10 mouse cellular contexts compared by ENCODE assay signal in genomic region chr3:57470981-57471601, GRCm38 (mm10). TPM values are rescaled to one million over a fixed set of nuclear protein-coding genes. Genes with fewer than 3 reads are reported as not detected.
DNase-seq lines count a peak whose midpoint lies in the region; ATAC-seq lines count a peak whose summit lies in the region.
"Had no signal": no experiment of that assay in that cellular context is flagged by ENCODE, and none has a peak within 500 bp of the region (broad histone marks: within the 10 kb centered on the region; RNA-seq: fewer than 3 reads in every experiment).

No protein-coding gene starts in this region.

- no peaks in the 10 kb centered on the region for H3K36me3 ChIP-seq in heart, embryonic 12.5 days
- no peaks in the 10 kb centered on the region; the same call in 1 of the 2 replicates for H3K36me3 ChIP-seq in kidney, embryonic 15.5 days

- WGBS in heart, embryonic 12.5 days = 11% methylated on average over 15 of the region's 15 CpGs
- WGBS in kidney, embryonic 15.5 days = 10% methylated on average over 15 of the region's 15 CpGs

- DNase-seq in heart, adult 11 months = peak; percentile 94
- no peak for DNase-seq in heart, postnatal 25 days (ENCODE audit: low spot score)
- DNase-seq in embryo, embryonic 9.5 days (ENCODE audit: extremely low spot score) = peak; percentile 73
- DNase-seq in lung, adult 18-20 months = peak; percentile 57 to 59
- DNase-seq in ovary, postnatal 14 days (ENCODE audit: low spot score) = peak; percentile 41

- no peaks in the 10 kb centered on the region for H3K9me3 ChIP-seq in heart, embryonic 12.5 days (replicated peaks)
- H3K9me3 ChIP-seq in kidney, embryonic 15.5 days (replicated peaks) = no peaks in the 10 kb centered on the region

- ATAC-seq in heart, embryonic 12.5 days (ENCODE audit: insufficient number of reproducible peaks, low FRiP score) = no peak; the same call in 1 of the 2 replicates
- peak; percentile 49 for ATAC-seq in kidney, embryonic 15.5 days (replicated peaks; ENCODE audit: low FRiP score)
- ATAC-seq in granulocyte monocyte progenitor cell, adult 5-6 weeks (replicated peaks; ENCODE audit: poor library complexity, severe bottlenecking) = no peak

- H3K4me1 ChIP-seq in heart, embryonic 12.5 days (replicated peaks) = peaks cover 40% of the 10 kb centered on the region
- peaks cover 35% of the 10 kb centered on the region for H3K4me1 ChIP-seq in kidney, embryonic 15.5 days

- H3K27me3 ChIP-seq in heart, embryonic 12.5 days (replicated peaks) = no peaks in the 10 kb centered on the region
- no peaks in the 10 kb centered on the region for H3K27me3 ChIP-seq in kidney, embryonic 15.5 days
- H3K27me3 ChIP-seq: CH12.LX had no signal

- peak overlapping the region; percentile 58 for H3K9ac ChIP-seq in heart, embryonic 12.5 days
- H3K9ac ChIP-seq in kidney, embryonic 15.5 days = no peak overlapping the region

- H3K4me3 ChIP-seq in heart, embryonic 12.5 days = peak overlapping the region; percentile 15
- peak overlapping the region; percentile 17; the same call in 1 of the 2 replicates for H3K4me3 ChIP-seq in kidney, embryonic 15.5 days (replicated peaks)

- intact Hi-C loops in heart, postnatal 25 days (cut with DNase I) = loop anchor here (1.0 to 2.0 kb wide), 3 partner anchors 44 to 144 kb away; partner anchors contain the start of gene Wwtr1

- peak overlapping the region; percentile 65 for H3K4me2 ChIP-seq in heart, embryonic 12.5 days
- peak overlapping the region; percentile 50 for H3K4me2 ChIP-seq in kidney, embryonic 15.5 days

- peak overlapping the region; percentile 82 for H3K27ac ChIP-seq in heart, embryonic 12.5 days (ENCODE audit: poor library complexity, severe bottlenecking)
- H3K27ac ChIP-seq in kidney, embryonic 15.5 days = peak overlapping the region; percentile 88

RNA-seq across cellular contexts. Expression of gene Tm4sf4, which starts 46.0 kb away (rescaled TPM):
- under 1 TPM in 1 of 2 experiments, not detected in 1; 0.28 TPM for total RNA-seq in heart, postnatal 25 days (2021)
- 0.52 TPM in 1 of 2 replicates, not detected in the other for polyA plus RNA-seq in heart, embryonic 12.5 days (2016; fragmentation: Nextera tagmentation; extraction: Ambion mirVana)
- polyA plus RNA-seq in kidney, embryonic 15.5 days (2015; fragmentation: Nextera tagmentation; extraction: Ambion mirVana) = 1.9 and 3.1 TPM in 2 replicates
- not detected in 2 replicates for total RNA-seq in granulocyte monocyte progenitor cell, adult 5-6 weeks (2014; fragmentation: Nextera tagmentation)
- total RNA-seq in granulocyte monocyte progenitor cell, adult 5-6 weeks (2017) = not detected in 2 replicates
- total RNA-seq: CH12.LX; gastrocnemius, postnatal 36 days had no signal
